Mouse (Mus musculus) lung, embryonic 14.5 days (tissue): Measurements from ENCODE around the gene Usp25. TPM values are rescaled to one million over a fixed set of nuclear protein-coding genes. Genes with fewer than 3 reads are reported as not detected.

Experiments used
- ATAC-seq: fragments of 200-750 bp; cut with Nextera tagmentation; 2 replicates; pipeline ENCODE4 v1.8.0; 2017; ENCODE audit warnings: mild to moderate bottlenecking, moderate TSS enrichment, moderate library complexity; ENCODE audit not compliant: insufficient read depth
- DNase-seq: peaks from one replicate; pipeline ENCODE4 v3.0.0-alpha.2; 2015
- H3K27ac ChIP-seq: fragments of 300-500 bp; sonication (generic); 2 replicates; pipeline ENCODE4 v1.5.1; 2014; ENCODE audit warnings: low read depth, mild to moderate bottlenecking, moderate library complexity
- H3K27me3 ChIP-seq: fragments of 300-500 bp; sonication (generic); 2 replicates; pipeline ENCODE4 v1.6.1; 2014; ENCODE audit warnings: low read length, control low read depth; ENCODE audit not compliant: insufficient read depth
- H3K36me3 ChIP-seq: fragments of 300-500 bp; sonication (generic); 2 replicates; pipeline ENCODE4 v1.6.1; 2014; ENCODE audit warnings: control low read depth; ENCODE audit not compliant: insufficient read depth
- H3K4me1 ChIP-seq: fragments of 300-500 bp; sonication (generic); 2 replicates; pipeline ENCODE4 v1.6.1; 2014; ENCODE audit warnings: antibody characterized with exemption, control low read depth; ENCODE audit not compliant: insufficient read depth
- H3K4me2 ChIP-seq: fragments of 300-500 bp; sonication (generic); 2 replicates; pipeline ENCODE4 v1.6.1; 2014; ENCODE audit warnings: mild to moderate bottlenecking
- H3K4me3 ChIP-seq: fragments of 300-500 bp; sonication (generic); 2 replicates; pipeline ENCODE4 v1.5.1; 2014; ENCODE audit warnings: low read depth, low read length
- H3K9ac ChIP-seq: fragments of 300-500 bp; sonication (generic); 2 replicates; pipeline ENCODE4 v1.6.1; 2014
- H3K9me3 ChIP-seq: fragments of 300-500 bp; sonication (generic); 2 replicates; pipeline ENCODE4 v1.6.1; 2016; ENCODE audit warnings: low read depth, low read length, control low read depth
- CTCF ChIP-seq: IDR thresholded peaks from 2 replicates; pipeline ENCODE4 v1.5.1; 2016; ENCODE audit warnings: antibody characterized with exemption, low read depth
- WGBS: fragments of 180-500 bp; shearing (Covaris S2); extraction: QIAGEN DNeasy Blood & Tissue Kit; methylation state at CpG from one replicate; pipeline ENCODE4 v1.1.7; 2014; 5-methylcytosine and 5-hydroxymethylcytosine counted together
- polyA plus RNA-seq: library from polyadenylated mRNA; unstranded; fragments of >200 nt; fragmentation: Nextera tagmentation; extraction: Ambion mirVana; gene quantifications from 2 replicates; pipeline ENCODE4 v1.2.1, GENCODE M21; 2014

Usp25 gene
- polyA plus RNA-seq, 1 experiment from 2014 or later = 25.8 TPM

- DNase-seq = no peak
- 92% methylated on average over 4 of the region's 4 CpGs for WGBS
- H3K4me1 ChIP-seq = peaks cover 15% of the 10 kb centered on the region
- no peak overlapping the region for H3K4me3 ChIP-seq
- H3K27ac ChIP-seq = no peak overlapping the region
- H3K9ac ChIP-seq = no peak overlapping the region
- H3K9me3 ChIP-seq = no peaks in the 10 kb centered on the region
- TF ChIP-seq CTCF = no peak
- H3K36me3 ChIP-seq = peaks cover 7% of the 10 kb centered on the region; the same call in 1 of the 2 replicates
- H3K4me2 ChIP-seq = no peak overlapping the region
- H3K27me3 ChIP-seq = no peaks in the 10 kb centered on the region
- no peak for ATAC-seq
Observed at GRCm38 (mm10) chr16:77026099-77026498, 12.6 kb downstream of the Usp25 start.

GRCm38 (mm10) chr16:77026933-77027332 is 13.4 kb downstream of the Usp25 start:
- TF ChIP-seq CTCF = no peak
- DNase-seq (no peak), ATAC-seq (no peak)
- Histone ChIP-seq H3K27ac (no peak overlapping the region), H3K4me2 (no peak overlapping the region), H3K9me3 (no peaks in the 10 kb centered on the region), H3K9ac (no peak overlapping the region), H3K4me1 (peaks cover 15% of the 10 kb centered on the region), H3K27me3 (no peaks in the 10 kb centered on the region), H3K36me3 (peaks cover 7% of the 10 kb centered on the region; the same call in 1 of the 2 replicates), H3K4me3 (no peak overlapping the region)
- WGBS = 84% methylated on average over 6 of the region's 6 CpGs

GRCm38 (mm10) chr16:77027976-77028686 is 14.6 kb downstream of the Usp25 start:
- ATAC-seq (peak; percentile 18; the same call in 1 of the 2 replicates), DNase-seq (no peak)
- Histone ChIP-seq H3K4me3 (peak overlapping the region; percentile 9; the same call in 1 of the 2 replicates), H3K4me1 (peaks cover 15% of the 10 kb centered on the region), H3K9me3 (no peaks in the 10 kb centered on the region), H3K27me3 (no peaks in the 10 kb centered on the region), H3K4me2 (peak overlapping the region; percentile 54), H3K27ac (peak overlapping the region; percentile 78; the same call in 1 of the 2 replicates), H3K36me3 (peaks cover 7% of the 10 kb centered on the region; the same call in 1 of the 2 replicates), H3K9ac (peak overlapping the region; percentile 18)
- no peak for TF ChIP-seq CTCF
- WGBS = 44% methylated on average over 14 of the region's 14 CpGs

GRCm38 (mm10) chr16:77028687-77029417 is 15.3 kb downstream of the Usp25 start:
- H3K9me3 ChIP-seq = no peaks in the 10 kb centered on the region
- ATAC-seq (peak; percentile 80), DNase-seq (peak; percentile 87)
- peaks cover 15% of the 10 kb centered on the region for H3K4me1 ChIP-seq
- H3K9ac ChIP-seq = peak overlapping the region; percentile 18; the same call in 1 of the 2 replicates
- WGBS = 38% methylated on average over 10 of the region's 10 CpGs
- H3K27me3 ChIP-seq = no peaks in the 10 kb centered on the region
- peak overlapping the region; percentile 78; the same call in 1 of the 2 replicates for H3K27ac ChIP-seq
- H3K4me3 ChIP-seq = peak overlapping the region; percentile 9; the same call in 1 of the 2 replicates
- peak; percentile 16 for TF ChIP-seq CTCF
- peak overlapping the region; percentile 54 for H3K4me2 ChIP-seq
- peaks cover 8% of the 10 kb centered on the region; the same call in 1 of the 2 replicates for H3K36me3 ChIP-seq

- Histone ChIP-seq H3K27ac (no peak overlapping the region), H3K4me2 (no peak overlapping the region), H3K27me3 (no peaks in the 10 kb centered on the region), H3K9ac (no peak overlapping the region), H3K36me3 (peaks cover 8% of the 10 kb centered on the region; the same call in 1 of the 2 replicates), H3K9me3 (no peaks in the 10 kb centered on the region), H3K4me1 (peaks cover 15% of the 10 kb centered on the region), H3K4me3 (no peak overlapping the region)
- no peak for TF ChIP-seq CTCF
- peak; percentile 47 for DNase-seq
- no peak for ATAC-seq
- WGBS = 42% methylated on average over 2 of the region's 2 CpGs
Observed at GRCm38 (mm10) chr16:77030435-77030834, 16.9 kb downstream of the Usp25 start.

- ATAC-seq = no peak
- Histone ChIP-seq H3K4me2 (no peak overlapping the region), H3K27me3 (no peaks in the 10 kb centered on the region), H3K9ac (no peak overlapping the region), H3K36me3 (peaks cover 22% of the 10 kb centered on the region), H3K4me3 (no peak overlapping the region), H3K9me3 (no peaks in the 10 kb centered on the region), H3K4me1 (no peaks in the 10 kb centered on the region), H3K27ac (no peak overlapping the region)
- WGBS = 90% methylated on average over 5 of the region's 5 CpGs
- no peak for TF ChIP-seq CTCF
- no peak for DNase-seq
Observed at GRCm38 (mm10) chr16:77034329-77034728, 20.8 kb downstream of the Usp25 start.

- Histone ChIP-seq H3K9ac (no peak overlapping the region), H3K27ac (no peak overlapping the region), H3K27me3 (no peaks in the 10 kb centered on the region), H3K9me3 (no peaks in the 10 kb centered on the region), H3K36me3 (peaks cover 23% of the 10 kb centered on the region), H3K4me1 (no peaks in the 10 kb centered on the region), H3K4me3 (no peak overlapping the region), H3K4me2 (no peak overlapping the region)
- DNase-seq (no peak), ATAC-seq (no peak)
- WGBS = 78% methylated on average over 8 of the region's 8 CpGs
- TF ChIP-seq CTCF = no peak
Observed at GRCm38 (mm10) chr16:77034751-77035150, 21.2 kb downstream of the Usp25 start.
